Mouse (Mus musculus) layer of hippocampus, postnatal 25 days (tissue): ENCODE data around the gene Cbarp. TPM values are rescaled to one million over a fixed set of nuclear protein-coding genes. Genes with fewer than 3 reads are reported as not detected.

Experiments
- DNase-seq, 2 experiments: peaks; one replicate each; pipeline ENCODE4 v3.0.0; 2022; ENCODE audit warnings: mixed read lengths in 2 of 2, low spot score in 1 of 2; ENCODE audit errors: extremely low spot score in 1 of 2
- total RNA-seq, 2 experiments: library from RNA; stranded (reverse); gene quantifications; 2 replicates each; pipeline ENCODE4 v1.2.3; 2021

Cbarp gene
- total RNA-seq, 2 experiments from 2014 or later = 399 to 401 TPM

- no peak for DNase-seq
Observed at GRCm38 (mm10) chr10:80147146-80147718, 6.6 kb upstream of the Cbarp start.

DNA sequence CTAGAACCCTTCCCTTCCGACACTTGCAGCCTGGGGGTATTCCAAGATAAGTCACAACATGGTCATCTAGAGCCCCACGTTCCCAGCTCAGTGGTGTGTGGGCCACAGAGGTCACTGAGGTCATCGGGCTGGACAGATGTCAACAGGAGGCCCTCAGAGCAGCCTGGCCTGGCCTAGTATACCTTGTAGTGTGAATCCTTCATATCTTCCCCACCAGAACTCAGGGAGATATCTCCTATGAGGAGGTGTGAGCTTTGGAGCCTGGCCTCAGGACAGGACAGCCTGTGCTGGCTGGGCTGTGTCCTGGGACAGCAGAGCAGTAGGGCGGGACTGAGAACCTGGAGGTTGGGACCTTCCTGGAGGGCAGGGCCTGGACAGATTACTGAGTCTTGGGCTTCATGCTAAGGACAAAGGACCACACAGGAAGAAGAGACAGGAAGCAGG is 6.0 kb upstream of the Cbarp start:
- DNase-seq = no peak

- no peak for DNase-seq
Observed at GRCm38 (mm10) chr10:80145896-80146295, 5.3 kb upstream of the Cbarp start.

- DNase-seq = peak in 1 of 2 experiments; percentile 80
Observed at GRCm38 (mm10) chr10:80144864-80145838, 4.5 kb upstream of the Cbarp start.

DNA sequence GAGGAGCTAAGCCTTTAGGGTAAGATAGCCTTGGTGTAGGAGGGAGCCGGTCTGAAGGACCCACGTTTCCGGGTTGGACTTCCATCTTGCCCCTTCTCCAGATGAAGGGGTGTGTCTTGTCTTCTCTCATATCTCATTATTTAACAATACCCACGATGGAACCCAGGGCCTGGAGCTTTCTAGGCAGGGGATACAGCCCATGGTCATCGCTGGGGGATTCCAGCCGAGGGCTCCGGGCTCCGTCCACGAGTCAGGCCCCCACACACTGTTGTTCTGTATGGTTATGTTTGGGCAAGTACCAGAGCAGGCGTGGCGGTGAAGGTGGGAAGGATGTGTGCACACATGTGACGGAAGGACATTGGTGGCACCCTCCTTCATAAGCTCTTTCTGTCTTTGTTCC is 3.5 kb upstream of the Cbarp start:
- no peak for DNase-seq

DNA sequence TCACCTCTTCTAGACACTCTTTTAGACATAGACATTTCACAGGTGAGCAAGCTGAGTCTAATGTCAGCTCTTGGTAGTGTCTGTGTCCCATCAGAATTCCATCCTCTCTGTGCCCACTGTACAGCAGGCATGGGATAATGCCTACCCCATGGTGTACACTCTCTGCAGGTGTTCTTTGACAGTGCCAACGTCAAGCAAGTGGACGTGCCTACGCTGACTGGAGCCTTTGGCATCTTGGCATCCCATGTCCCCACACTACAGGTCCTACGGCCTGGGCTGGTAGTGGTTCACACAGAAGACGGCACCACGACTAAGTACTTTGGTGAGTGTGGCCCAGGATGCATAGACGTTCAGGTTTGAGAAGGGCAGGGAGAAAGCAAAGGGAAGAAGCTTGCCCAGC is 3.0 kb upstream of the Cbarp start:
- no peak for DNase-seq

GRCm38 (mm10) chr10:80142530-80142925 is 1.9 kb upstream of the Cbarp start:
- DNase-seq = no peak

- DNase-seq = peak in 1 of 2 experiments; percentile 82
Observed at GRCm38 (mm10) chr10:80141786-80142529, 1.3 kb upstream of the Cbarp start.

DNA sequence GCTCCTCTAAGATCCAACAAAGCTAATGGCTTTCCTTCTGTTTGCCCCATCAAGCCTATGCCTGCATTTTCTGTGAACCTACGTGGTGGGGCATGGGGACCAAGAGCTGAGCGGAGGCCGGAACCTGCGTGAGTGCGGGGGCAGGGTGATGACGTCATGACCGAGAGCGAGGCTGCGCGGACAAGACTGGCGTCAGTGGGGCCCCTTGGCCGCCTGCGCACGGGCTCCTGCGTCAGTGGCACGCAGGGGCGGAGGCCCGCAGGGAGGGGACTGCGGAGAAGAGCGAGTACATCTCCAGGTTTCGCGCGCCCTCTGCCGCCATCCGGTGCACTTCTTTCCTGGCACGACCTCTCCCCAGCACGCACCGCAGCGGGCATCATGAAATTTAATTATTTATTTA is 608 bp upstream of the Cbarp start:
- DNase-seq = peak; percentile 86 to 93

DNA sequence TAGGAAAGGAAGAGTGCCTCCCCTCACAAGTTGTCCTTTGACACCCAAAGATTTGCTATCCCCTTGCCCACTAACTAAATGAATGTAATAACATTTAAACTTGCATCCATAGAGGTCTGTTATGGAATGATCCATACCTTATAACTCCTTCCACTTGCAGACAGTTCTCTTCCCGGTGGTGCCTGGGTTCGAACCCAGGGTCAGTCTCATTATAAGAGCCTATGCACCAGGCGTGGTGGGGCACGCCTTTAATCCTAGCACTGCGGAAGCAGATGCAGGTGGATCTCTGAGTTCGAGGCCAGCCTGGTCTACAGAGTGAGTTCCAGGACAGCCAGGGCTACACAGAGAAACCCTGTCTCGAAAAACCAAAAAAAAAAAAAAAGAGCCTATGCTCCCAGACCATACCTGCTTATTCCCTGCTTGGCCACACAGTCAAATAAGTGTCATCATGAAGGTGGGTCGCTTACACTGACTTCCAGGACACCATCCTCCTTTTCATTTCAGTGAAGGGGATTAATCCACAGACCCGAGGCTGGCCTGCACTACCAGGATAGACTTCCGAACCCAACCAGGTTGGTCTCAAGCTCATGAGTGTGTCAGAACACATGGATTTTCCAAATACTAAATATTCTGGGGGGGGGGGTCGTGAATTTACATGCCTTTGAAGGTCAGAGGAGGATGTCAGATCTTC is 515 bp downstream of the Cbarp start:
- DNase-seq = no peak

GRCm38 (mm10) chr10:80139439-80139775 is 1.2 kb downstream of the Cbarp start:
- peak in 1 of 2 experiments; percentile 40 for DNase-seq

DNA sequence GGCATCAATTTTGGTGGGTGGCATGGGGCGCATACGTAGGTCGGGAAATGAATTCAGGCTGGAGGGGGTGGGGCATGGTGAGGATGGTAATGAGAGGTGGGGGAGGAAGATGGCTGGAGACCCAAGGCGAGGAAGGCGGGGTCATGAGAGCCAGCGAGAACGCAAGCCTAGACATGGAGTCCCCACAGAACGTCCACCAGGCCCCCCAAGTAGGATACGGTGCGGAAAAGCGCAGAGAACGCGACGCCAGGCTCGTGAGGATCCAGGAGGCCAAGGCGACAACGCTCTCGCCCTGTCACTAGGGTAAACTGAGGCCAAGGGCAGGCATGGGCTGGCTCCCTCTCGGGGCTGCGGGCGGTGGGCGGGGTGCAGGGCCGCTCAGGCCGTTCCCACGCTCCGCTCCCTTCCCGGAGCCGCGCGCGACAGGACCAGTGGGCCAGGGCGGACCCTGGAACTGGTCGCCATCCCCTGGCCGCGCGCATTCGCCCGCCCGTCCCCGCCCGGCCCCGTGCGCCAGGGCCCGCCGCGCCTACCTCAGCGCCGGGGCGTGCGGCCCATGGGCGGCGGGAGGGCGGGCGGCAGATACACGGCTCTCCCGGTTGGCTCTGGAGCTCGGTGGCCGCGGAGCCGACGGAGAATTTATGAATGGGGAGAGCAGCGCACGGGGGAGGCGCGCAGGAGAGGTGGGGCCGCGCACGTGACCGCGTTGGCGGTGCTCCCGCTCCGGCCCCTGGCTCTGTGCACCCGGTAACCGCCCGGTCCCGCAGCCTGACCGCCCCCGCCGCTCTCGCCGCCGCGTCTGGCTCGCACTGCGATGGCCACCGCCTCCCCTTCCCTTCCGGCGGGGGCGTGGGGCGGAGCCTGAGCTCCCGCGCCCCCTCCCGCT is 1.8 kb downstream of the Cbarp start, which contains the start of gene Atp5d:
TSS of gene Atp5d (plus strand) at position 80 of the 886 bp plus-strand sequence.
- peak in 1 of 2 experiments; percentile 64 for DNase-seq

GRCm38 (mm10) chr10:80137626-80138552 is 2.7 kb downstream of the Cbarp start:
- DNase-seq = peak in 1 of 2 experiments; percentile 31

DNA sequence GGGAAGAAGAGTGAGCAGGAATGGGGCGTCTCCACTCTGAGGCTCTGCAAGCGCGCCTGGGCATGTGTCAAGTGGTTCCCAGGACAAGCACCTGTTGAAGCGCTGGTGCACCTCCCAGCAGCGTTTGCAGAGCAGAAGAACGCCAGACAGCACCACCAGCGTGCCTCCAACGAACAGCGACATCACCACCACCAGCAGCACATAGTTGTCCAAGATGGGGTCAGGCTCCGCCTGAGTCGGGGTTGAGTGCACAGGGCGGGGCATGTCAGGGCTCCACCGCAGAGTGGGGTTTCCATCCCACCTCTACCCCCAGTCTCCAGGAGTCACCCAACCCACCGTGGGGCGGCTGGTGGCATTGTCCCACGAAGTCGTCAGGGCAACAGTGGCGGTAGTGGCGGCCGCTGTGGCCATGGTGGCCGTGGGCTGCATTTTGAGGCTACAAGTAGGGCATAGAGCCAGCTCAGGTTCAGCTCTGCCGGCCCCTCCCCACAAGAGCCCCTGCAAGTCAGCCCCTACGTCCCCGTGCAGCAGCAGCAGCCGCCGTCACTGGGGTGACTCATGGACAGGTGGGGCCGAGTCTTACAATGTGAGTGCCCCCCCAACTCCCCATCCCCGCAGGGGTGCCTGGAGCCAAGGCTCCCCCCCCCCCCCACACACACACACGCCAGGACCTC is 3.5 kb downstream of the Cbarp start:
- no peak for DNase-seq

GRCm38 (mm10) chr10:80136179-80136951 is 4.3 kb downstream of the Cbarp start:
- DNase-seq = no peak

DNA sequence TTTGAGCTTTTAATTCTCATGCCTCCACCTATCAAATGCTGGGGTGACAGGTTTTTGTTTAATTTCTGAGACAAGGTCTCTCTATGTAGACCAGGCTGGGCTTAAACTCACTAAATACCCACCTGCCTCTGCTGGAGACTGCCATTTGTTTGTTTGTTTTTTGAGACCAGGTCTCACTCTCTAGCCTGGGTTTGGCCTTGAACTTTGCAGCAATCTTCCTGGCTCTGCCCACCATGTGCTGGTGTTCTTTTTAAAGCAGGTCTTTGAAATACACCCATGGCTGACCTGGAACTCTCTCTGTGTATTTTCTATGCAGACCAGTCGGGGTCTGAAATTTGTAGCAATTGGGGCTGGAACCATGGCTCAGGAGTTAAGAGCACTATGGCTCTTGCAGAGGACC is 5.0 kb downstream of the Cbarp start:
- no peak for DNase-seq

GRCm38 (mm10) chr10:80135161-80135560 is 5.5 kb downstream of the Cbarp start:
- no peak for DNase-seq
